Mouse (Mus musculus): ENCODE data around the gene Pafah1b2.

- no peak for TF ChIP-seq POLR2A (IDR thresholded peaks at IDR 0.05; ENCODE audit: insufficient read depth, low read depth, low read length)
- no peak for TF ChIP-seq CTCF (IDR thresholded peaks at IDR 0.05; ENCODE audit: insufficient read depth, low read depth, low read length)
These were observed 52.8 kb downstream of the Pafah1b2 start for GRCm38 (mm10) chr9:45959661-45960060.

Measured in olfactory bulb, adult 2 months (tissue).